Mouse (Mus musculus): ENCODE measurements around the gene Btaf1. TPM values are rescaled to one million over a fixed set of nuclear protein-coding genes. Genes with fewer than 3 reads are reported as not detected.

Btaf1 gene
- polyA plus RNA-seq, 1 experiment from 2014 or later, result 7.9 TPM

- Histone ChIP-seq H3K36me3 (ENCODE audit: control insufficient read depth, insufficient read depth) (peaks cover 8% of the 10 kb centered on the region; the same call in 1 of the 2 replicates), H3K4me2 (ENCODE audit: low read depth, low read length) (no peak overlapping the region), H3K27ac (ENCODE audit: low read length) (no peak overlapping the region), H3K4me1 (ENCODE audit: control insufficient read depth, low read depth, low read length) (no peaks in the 10 kb centered on the region), H3K9ac (ENCODE audit: low read depth, low read length) (no peak overlapping the region), H3K4me3 (ENCODE audit: low read depth, low read length) (no peak overlapping the region), H3K27me3 (ENCODE audit: control insufficient read depth, insufficient read depth, low read depth, low read length) (no peaks in the 10 kb centered on the region), H3K9me3 (replicated peaks; ENCODE audit: control insufficient read depth, low read length) (no peaks in the 10 kb centered on the region)
- no peak for ATAC-seq (ENCODE audit: low read depth)
- 52% methylated on average over 9 of the region's 9 CpGs for WGBS (ENCODE audit: insufficient replicate concordance)
Observed at GRCm38 (mm10) chr19:36897778-36898177, 28.1 kb upstream of the Btaf1 start.

- Histone ChIP-seq H3K27ac (ENCODE audit: low read length) (no peak overlapping the region), H3K4me3 (ENCODE audit: low read depth, low read length) (no peak overlapping the region), H3K27me3 (ENCODE audit: control insufficient read depth, insufficient read depth, low read depth, low read length) (peaks cover 14% of the 10 kb centered on the region), H3K4me2 (ENCODE audit: low read depth, low read length) (no peak overlapping the region), H3K9ac (ENCODE audit: low read depth, low read length) (no peak overlapping the region), H3K36me3 (ENCODE audit: control insufficient read depth, insufficient read depth) (no peaks in the 10 kb centered on the region), H3K4me1 (ENCODE audit: control insufficient read depth, low read depth, low read length) (no peaks in the 10 kb centered on the region; the same call in 1 of the 2 replicates), H3K9me3 (replicated peaks; ENCODE audit: control insufficient read depth, low read length) (no peaks in the 10 kb centered on the region)
- no peak for ATAC-seq (ENCODE audit: low read depth)
- 48% methylated on average over 7 of the region's 7 CpGs for WGBS (ENCODE audit: insufficient replicate concordance)
Observed at GRCm38 (mm10) chr19:36903377-36903776, 22.5 kb upstream of the Btaf1 start.

- Histone ChIP-seq H3K4me3 (ENCODE audit: low read depth, low read length) (peak overlapping the region; percentile 65), H3K36me3 (ENCODE audit: control insufficient read depth, insufficient read depth) (no peaks in the 10 kb centered on the region), H3K4me2 (ENCODE audit: low read depth, low read length) (peak overlapping the region; percentile 85), H3K27ac (ENCODE audit: low read length) (no peak overlapping the region), H3K9ac (ENCODE audit: low read depth, low read length) (peak overlapping the region; percentile 57), H3K4me1 (ENCODE audit: control insufficient read depth, low read depth, low read length) (no peaks in the 10 kb centered on the region; the same call in 1 of the 2 replicates), H3K27me3 (ENCODE audit: control insufficient read depth, insufficient read depth, low read depth, low read length) (peaks cover 14% of the 10 kb centered on the region), H3K9me3 (replicated peaks; ENCODE audit: control insufficient read depth, low read length) (no peaks in the 10 kb centered on the region)
- 4% methylated on average over 41 of the region's 41 CpGs for WGBS (ENCODE audit: insufficient replicate concordance)
- ATAC-seq (ENCODE audit: low read depth), result peak; percentile 39; the same call in 1 of the 2 replicates
Observed at GRCm38 (mm10) chr19:36904211-36905007, 21.5 kb upstream of the Btaf1 start.

- ATAC-seq (ENCODE audit: low read depth), result no peak
- no peaks in the 10 kb centered on the region for H3K9me3 ChIP-seq (replicated peaks; ENCODE audit: control insufficient read depth, low read length)
- no peak overlapping the region for H3K4me3 ChIP-seq (ENCODE audit: low read depth, low read length)
- no peak overlapping the region for H3K27ac ChIP-seq (ENCODE audit: low read length)
- H3K4me2 ChIP-seq (ENCODE audit: low read depth, low read length), result no peak overlapping the region
- WGBS (ENCODE audit: insufficient replicate concordance), result 64% methylated on average over 3 of the region's 3 CpGs
- H3K4me1 ChIP-seq (ENCODE audit: control insufficient read depth, low read depth, low read length), result no peaks in the 10 kb centered on the region
- H3K27me3 ChIP-seq (ENCODE audit: control insufficient read depth, insufficient read depth, low read depth, low read length), result peaks cover 12% of the 10 kb centered on the region
- H3K36me3 ChIP-seq (ENCODE audit: control insufficient read depth, insufficient read depth), result no peaks in the 10 kb centered on the region
- H3K9ac ChIP-seq (ENCODE audit: low read depth, low read length), result no peak overlapping the region
Observed at GRCm38 (mm10) chr19:36909150-36909549, 16.7 kb upstream of the Btaf1 start.

GRCm38 (mm10) chr19:36909676-36910292 is 16.1 kb upstream of the Btaf1 start:
- WGBS (ENCODE audit: insufficient replicate concordance), result 17% methylated on average over 9 of the region's 9 CpGs
- 0 out of 2 replicates have a peak, but pooled peaks have one; percentile 35 for ATAC-seq (ENCODE audit: low read depth)
- no peak overlapping the region for H3K4me2 ChIP-seq (ENCODE audit: low read depth, low read length)

GRCm38 (mm10) chr19:36910424-36911045 is 15.3 kb upstream of the Btaf1 start:
- H3K27ac ChIP-seq (ENCODE audit: low read length), result no peak overlapping the region
- WGBS (ENCODE audit: insufficient replicate concordance), result 39% methylated on average over 12 of the region's 12 CpGs
- H3K4me2 ChIP-seq (ENCODE audit: low read depth, low read length), result no peak overlapping the region
- no peaks in the 10 kb centered on the region for H3K4me1 ChIP-seq (ENCODE audit: control insufficient read depth, low read depth, low read length)
- no peak overlapping the region for H3K9ac ChIP-seq (ENCODE audit: low read depth, low read length)
- H3K4me3 ChIP-seq (ENCODE audit: low read depth, low read length), result no peak overlapping the region
- no peaks in the 10 kb centered on the region for H3K36me3 ChIP-seq (ENCODE audit: control insufficient read depth, insufficient read depth)
- H3K27me3 ChIP-seq (ENCODE audit: control insufficient read depth, insufficient read depth, low read depth, low read length), result peaks cover 7% of the 10 kb centered on the region; the same call in 1 of the 2 replicates
- H3K9me3 ChIP-seq (replicated peaks; ENCODE audit: control insufficient read depth, low read length), result no peaks in the 10 kb centered on the region
- ATAC-seq (ENCODE audit: low read depth), result no peak

More at GRCm38 (mm10) chr19:36909676-36910292, 16.1 kb upstream of the Btaf1 start:
- Histone ChIP-seq H3K4me3 (ENCODE audit: low read depth, low read length) (no peak overlapping the region), H3K27ac (ENCODE audit: low read length) (no peak overlapping the region), H3K9ac (ENCODE audit: low read depth, low read length) (no peak overlapping the region), H3K9me3 (replicated peaks; ENCODE audit: control insufficient read depth, low read length) (no peaks in the 10 kb centered on the region), H3K4me1 (ENCODE audit: control insufficient read depth, low read depth, low read length) (no peaks in the 10 kb centered on the region), H3K36me3 (ENCODE audit: control insufficient read depth, insufficient read depth) (no peaks in the 10 kb centered on the region), H3K27me3 (ENCODE audit: control insufficient read depth, insufficient read depth, low read depth, low read length) (peaks cover 7% of the 10 kb centered on the region)

GRCm38 (mm10) chr19:36913064-36913463 is 12.8 kb upstream of the Btaf1 start:
- no peak overlapping the region for H3K4me2 ChIP-seq (ENCODE audit: low read depth, low read length)
- H3K4me1 ChIP-seq (ENCODE audit: control insufficient read depth, low read depth, low read length), result peaks cover 4% of the 10 kb centered on the region; the same call in 1 of the 2 replicates
- H3K9me3 ChIP-seq (replicated peaks; ENCODE audit: control insufficient read depth, low read length), result no peaks in the 10 kb centered on the region
- ATAC-seq (ENCODE audit: low read depth), result no peak
- no peak overlapping the region for H3K4me3 ChIP-seq (ENCODE audit: low read depth, low read length)
- H3K27ac ChIP-seq (ENCODE audit: low read length), result no peak overlapping the region
- WGBS (ENCODE audit: insufficient replicate concordance), result 66% methylated on average over 7 of the region's 7 CpGs
- peaks cover 7% of the 10 kb centered on the region; the same call in 1 of the 2 replicates for H3K27me3 ChIP-seq (ENCODE audit: control insufficient read depth, insufficient read depth, low read depth, low read length)
- no peak overlapping the region for H3K9ac ChIP-seq (ENCODE audit: low read depth, low read length)
- no peaks in the 10 kb centered on the region for H3K36me3 ChIP-seq (ENCODE audit: control insufficient read depth, insufficient read depth)

GRCm38 (mm10) chr19:36916206-36916605 is 9.7 kb upstream of the Btaf1 start:
- H3K27me3 ChIP-seq (ENCODE audit: control insufficient read depth, insufficient read depth, low read depth, low read length), result peaks cover 13% of the 10 kb centered on the region
- H3K4me3 ChIP-seq (ENCODE audit: low read depth, low read length), result no peak overlapping the region
- 69% methylated on average over 4 of the region's 4 CpGs for whole genome bisulfite sequencing (ENCODE audit: insufficient replicate concordance)
- ATAC-seq (ENCODE audit: low read depth), result no peak
- H3K27ac ChIP-seq (ENCODE audit: low read length), result no peak overlapping the region
- H3K4me1 ChIP-seq (ENCODE audit: control insufficient read depth, low read depth, low read length), result peaks cover 13% of the 10 kb centered on the region
- no peak overlapping the region for H3K4me2 ChIP-seq (ENCODE audit: low read depth, low read length)
- H3K9ac ChIP-seq (ENCODE audit: low read depth, low read length), result no peak overlapping the region
- no peaks in the 10 kb centered on the region for H3K36me3 ChIP-seq (ENCODE audit: control insufficient read depth, insufficient read depth)
- no peaks in the 10 kb centered on the region for H3K9me3 ChIP-seq (replicated peaks; ENCODE audit: control insufficient read depth, low read length)

All from liver, embryonic 16.5 days (tissue).